Mouse (Mus musculus): ENCODE results near the gene Ihh. TPM values are rescaled to one million over a fixed set of nuclear protein-coding genes. Genes with fewer than 3 reads are reported as not detected.
A peak's percentile ranks its signal among the peaks of the same experiment; 100 is the strongest.

Ihh gene
- polyA plus RNA-seq, 1 experiment from 2014 or later: 0.84 TPM

GRCm38 (mm10) chr1:74949666-74950050 is 1.8 kb downstream of the Ihh start:
- H3K27ac ChIP-seq (ENCODE audit: low read depth, low read length): no peak overlapping the region
- H3K9ac ChIP-seq (ENCODE audit: low read depth, low read length): no peak overlapping the region
- peaks cover 96% of the 10 kb centered on the region for H3K27me3 ChIP-seq (ENCODE audit: control insufficient read depth, insufficient read depth, low read length)
- H3K4me3 ChIP-seq (ENCODE audit: low read length): peak overlapping the region; percentile 3; the same call in 1 of the 2 replicates
- ATAC-seq (ENCODE audit: low FRiP score, low TSS enrichment): 0 out of 2 replicates have a peak, but pooled peaks have one; percentile 33
- no peaks in the 10 kb centered on the region for H3K9me3 ChIP-seq (ENCODE audit: control insufficient read depth, low read length)
- 1% methylated on average over 24 of the region's 24 CpGs for WGBS
- no peaks in the 10 kb centered on the region for H3K36me3 ChIP-seq (ENCODE audit: control insufficient read depth, insufficient read depth, low read length)
- H3K4me2 ChIP-seq (replicated peaks; ENCODE audit: low read depth, low read length): peak overlapping the region; percentile 27
- peaks cover 19% of the 10 kb centered on the region for H3K4me1 ChIP-seq (ENCODE audit: control insufficient read depth, insufficient read depth, low read length)

- ATAC-seq (ENCODE audit: low FRiP score, low TSS enrichment): peak; percentile 37; the same call in 1 of the 2 replicates
- no peak overlapping the region for H3K9ac ChIP-seq (ENCODE audit: low read depth, low read length)
- H3K4me1 ChIP-seq (ENCODE audit: control insufficient read depth, insufficient read depth, low read length): peaks cover 19% of the 10 kb centered on the region
- H3K4me3 ChIP-seq (ENCODE audit: low read length): peak overlapping the region; percentile 16; the same call in 1 of the 2 replicates
- peaks cover 92% of the 10 kb centered on the region for H3K27me3 ChIP-seq (ENCODE audit: control insufficient read depth, insufficient read depth, low read length)
- peak overlapping the region; percentile 32 for H3K4me2 ChIP-seq (replicated peaks; ENCODE audit: low read depth, low read length)
- no peak overlapping the region for H3K27ac ChIP-seq (ENCODE audit: low read depth, low read length)
- H3K9me3 ChIP-seq (ENCODE audit: control insufficient read depth, low read length): no peaks in the 10 kb centered on the region
- H3K36me3 ChIP-seq (ENCODE audit: control insufficient read depth, insufficient read depth, low read length): no peaks in the 10 kb centered on the region
- WGBS: 2% methylated on average over 20 of the region's 20 CpGs
Measured at GRCm38 (mm10) chr1:74948784-74949665, 2.4 kb downstream of the Ihh start.

- Histone ChIP-seq H3K4me1 (ENCODE audit: control insufficient read depth, insufficient read depth, low read length) (peaks cover 19% of the 10 kb centered on the region), H3K27me3 (ENCODE audit: control insufficient read depth, insufficient read depth, low read length) (peaks cover 83% of the 10 kb centered on the region), H3K4me3 (ENCODE audit: low read length) (peak overlapping the region; percentile 16), H3K9me3 (ENCODE audit: control insufficient read depth, low read length) (no peaks in the 10 kb centered on the region), H3K9ac (ENCODE audit: low read depth, low read length) (no peak overlapping the region), H3K36me3 (ENCODE audit: control insufficient read depth, insufficient read depth, low read length) (no peaks in the 10 kb centered on the region), H3K27ac (ENCODE audit: low read depth, low read length) (no peak overlapping the region), H3K4me2 (replicated peaks; ENCODE audit: low read depth, low read length) (peak overlapping the region; percentile 32)
- WGBS: 2% methylated on average over 40 of the region's 41 CpGs
- peak; percentile 20; the same call in 1 of the 2 replicates for ATAC-seq (ENCODE audit: low FRiP score, low TSS enrichment)
Measured at GRCm38 (mm10) chr1:74947986-74948670, 3.3 kb downstream of the Ihh start.

- no peak overlapping the region for H3K4me2 ChIP-seq (replicated peaks; ENCODE audit: low read depth, low read length)
- no peak overlapping the region for H3K9ac ChIP-seq (ENCODE audit: low read depth, low read length)
- no peaks in the 10 kb centered on the region for H3K36me3 ChIP-seq (ENCODE audit: control insufficient read depth, insufficient read depth, low read length)
- H3K27me3 ChIP-seq (ENCODE audit: control insufficient read depth, insufficient read depth, low read length): peaks cover 45% of the 10 kb centered on the region
- 66% methylated on average over 12 of the region's 12 CpGs for WGBS
- H3K4me1 ChIP-seq (ENCODE audit: control insufficient read depth, insufficient read depth, low read length): no peaks in the 10 kb centered on the region
- no peak for ATAC-seq (ENCODE audit: low FRiP score, low TSS enrichment)
- H3K4me3 ChIP-seq (ENCODE audit: low read length): no peak overlapping the region
- no peaks in the 10 kb centered on the region for H3K9me3 ChIP-seq (ENCODE audit: control insufficient read depth, low read length)
- no peak overlapping the region for H3K27ac ChIP-seq (ENCODE audit: low read depth, low read length)
Measured at GRCm38 (mm10) chr1:74941651-74942360, 9.7 kb downstream of the Ihh start.

- H3K4me2 ChIP-seq (replicated peaks; ENCODE audit: low read depth, low read length): no peak overlapping the region
- no peak overlapping the region for H3K27ac ChIP-seq (ENCODE audit: low read depth, low read length)
- H3K27me3 ChIP-seq (ENCODE audit: control insufficient read depth, insufficient read depth, low read length): peaks cover 34% of the 10 kb centered on the region
- ATAC-seq (ENCODE audit: low FRiP score, low TSS enrichment): no peak
- 7% methylated on average over 3 of the region's 3 CpGs for WGBS
- H3K9me3 ChIP-seq (ENCODE audit: control insufficient read depth, low read length): no peaks in the 10 kb centered on the region
- no peaks in the 10 kb centered on the region for H3K4me1 ChIP-seq (ENCODE audit: control insufficient read depth, insufficient read depth, low read length)
- H3K9ac ChIP-seq (ENCODE audit: low read depth, low read length): no peak overlapping the region
- no peak overlapping the region for H3K4me3 ChIP-seq (ENCODE audit: low read length)
- H3K36me3 ChIP-seq (ENCODE audit: control insufficient read depth, insufficient read depth, low read length): no peaks in the 10 kb centered on the region
Measured at GRCm38 (mm10) chr1:74939762-74940161, 11.7 kb downstream of the Ihh start.

GRCm38 (mm10) chr1:74936221-74936830 is 15.1 kb downstream of the Ihh start:
- WGBS: 50% methylated on average over 12 of the region's 12 CpGs
- no peak for ATAC-seq (ENCODE audit: low FRiP score, low TSS enrichment)
- Histone ChIP-seq H3K4me1 (ENCODE audit: control insufficient read depth, insufficient read depth, low read length) (no peaks in the 10 kb centered on the region), H3K27ac (ENCODE audit: low read depth, low read length) (no peak overlapping the region), H3K36me3 (ENCODE audit: control insufficient read depth, insufficient read depth, low read length) (no peaks in the 10 kb centered on the region), H3K9me3 (ENCODE audit: control insufficient read depth, low read length) (no peaks in the 10 kb centered on the region), H3K4me3 (ENCODE audit: low read length) (no peak overlapping the region), H3K9ac (ENCODE audit: low read depth, low read length) (no peak overlapping the region), H3K27me3 (ENCODE audit: control insufficient read depth, insufficient read depth, low read length) (peaks cover 37% of the 10 kb centered on the region), H3K4me2 (replicated peaks; ENCODE audit: low read depth, low read length) (no peak overlapping the region)

- no peak within 1 kb of the TSS; the same call in 1 of the 2 replicates for H3K4me2 ChIP-seq (replicated peaks; ENCODE audit: low read depth, low read length)
- H3K4me3 ChIP-seq (ENCODE audit: low read length): peak within 1 kb of the TSS; percentile 15; the same call in 1 of the 2 replicates
- peaks cover 36% of the 10 kb centered on the region for H3K27me3 ChIP-seq (ENCODE audit: control insufficient read depth, insufficient read depth, low read length)
- H3K36me3 ChIP-seq (ENCODE audit: control insufficient read depth, insufficient read depth, low read length): no peaks in the 10 kb centered on the region
- 2% methylated on average over 18 of the region's 18 CpGs for WGBS
- H3K9ac ChIP-seq (ENCODE audit: low read depth, low read length): no peak within 1 kb of the TSS
- no peaks in the 10 kb centered on the region for H3K4me1 ChIP-seq (ENCODE audit: control insufficient read depth, insufficient read depth, low read length)
- no peaks in the 10 kb centered on the region for H3K9me3 ChIP-seq (ENCODE audit: control insufficient read depth, low read length)
- no peak within 1 kb of the TSS for H3K27ac ChIP-seq (ENCODE audit: low read depth, low read length)
- ATAC-seq (ENCODE audit: low FRiP score, low TSS enrichment): no peak
Measured at GRCm38 (mm10) chr1:74935402-74935801, 16.1 kb downstream of the Ihh start, which contains the start of gene Cfap65. Gene Cfap65, minus strand, starts transcription at chr1:74935599.

- 74% methylated on average over 9 of the region's 9 CpGs for WGBS
- no peaks in the 10 kb centered on the region for H3K4me1 ChIP-seq (ENCODE audit: control insufficient read depth, insufficient read depth, low read length)
- no peaks in the 10 kb centered on the region for H3K36me3 ChIP-seq (ENCODE audit: control insufficient read depth, insufficient read depth, low read length)
- no peak overlapping the region for H3K27ac ChIP-seq (ENCODE audit: low read depth, low read length)
- H3K4me2 ChIP-seq (replicated peaks; ENCODE audit: low read depth, low read length): no peak overlapping the region
- no peak overlapping the region for H3K4me3 ChIP-seq (ENCODE audit: low read length)
- no peak for ATAC-seq (ENCODE audit: low FRiP score, low TSS enrichment)
- peaks cover 6% of the 10 kb centered on the region; the same call in 1 of the 2 replicates for H3K27me3 ChIP-seq (ENCODE audit: control insufficient read depth, insufficient read depth, low read length)
- no peaks in the 10 kb centered on the region for H3K9me3 ChIP-seq (ENCODE audit: control insufficient read depth, low read length)
- no peak overlapping the region for H3K9ac ChIP-seq (ENCODE audit: low read depth, low read length)
Measured at GRCm38 (mm10) chr1:74927621-74928296, 23.7 kb downstream of the Ihh start.
